Mouse (Mus musculus): ENCODE results near the gene Scmh1.

DNA sequence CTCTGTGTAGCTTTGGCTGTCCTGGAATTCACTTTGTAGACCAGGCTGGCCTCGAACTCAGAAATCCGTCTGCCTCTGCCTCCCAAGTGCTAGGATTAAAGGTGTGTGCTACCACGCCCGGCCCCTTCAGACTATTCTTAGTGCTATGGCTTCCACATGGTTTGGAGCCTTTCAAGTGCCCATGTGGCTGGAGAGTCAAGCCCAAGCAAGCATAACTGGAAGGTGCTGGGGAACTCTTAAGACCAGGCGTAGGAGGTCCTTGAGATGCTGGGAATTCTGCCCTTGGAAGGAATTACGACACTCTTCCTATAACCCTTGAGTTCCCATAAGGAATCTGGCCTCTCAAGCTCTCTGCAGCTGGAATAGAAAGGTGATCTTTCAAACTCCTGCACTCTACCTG is 151.5 kb downstream of the Scmh1 start:
- TF ChIP-seq CTCF (IDR thresholded peaks at IDR 0.05; ENCODE audit: control insufficient read depth, insufficient read depth, low read length) (no peak), POLR2A (IDR thresholded peaks at IDR 0.05; ENCODE audit: borderline replicate concordance, control insufficient read depth, low read depth, low read length) (no peak)
